Mouse (Mus musculus) liver, embryonic 11.5 days (tissue): ENCODE measurements around the gene Tex2. TPM values are rescaled to one million over a fixed set of nuclear protein-coding genes. Genes with fewer than 3 reads are reported as not detected.
A peak's percentile ranks its signal among the peaks of the same experiment; 100 is the strongest.

Experiments used
- ATAC-seq: fragments of 200-750 bp; cut with Nextera tagmentation; replicated peaks from 2 replicates; pipeline ENCODE4 v1.8.0; 2017; ENCODE audit warnings: moderate number of reproducible peaks, mild to moderate bottlenecking, moderate TSS enrichment, moderate library complexity; ENCODE audit not compliant: low FRiP score
- DNase-seq: peaks from one replicate; pipeline ENCODE4 v3.0.0-alpha.2; 2017; ENCODE audit warnings: low spot score
- H3K27ac ChIP-seq: fragments of 300-500 bp; sonication (generic); 2 replicates; pipeline ENCODE4 v1.5.1; 2014; ENCODE audit warnings: mild to moderate bottlenecking, low read depth, low read length, control low read depth
- H3K27me3 ChIP-seq: fragments of 300-500 bp; sonication (generic); replicated peaks from 2 replicates; pipeline ENCODE4 v1.6.1; 2014; ENCODE audit warnings: low read length, mixed read lengths; ENCODE audit not compliant: control insufficient read depth, insufficient read depth
- H3K36me3 ChIP-seq: fragments of 300-500 bp; sonication (generic); 2 replicates; pipeline ENCODE4 v1.6.1; 2014; ENCODE audit warnings: mild to moderate bottlenecking, low read length, moderate library complexity, mixed read lengths; ENCODE audit not compliant: control insufficient read depth, insufficient read depth
- H3K4me1 ChIP-seq: fragments of 300-500 bp; sonication (generic); replicated peaks from 2 replicates; pipeline ENCODE4 v1.6.1; 2014; ENCODE audit warnings: low read length, mixed read lengths; ENCODE audit not compliant: control insufficient read depth, insufficient read depth
- H3K4me2 ChIP-seq: fragments of 300-500 bp; sonication (generic); 2 replicates; pipeline ENCODE4 v1.6.1; 2014; ENCODE audit warnings: mild to moderate bottlenecking, control low read depth, moderate library complexity
- H3K4me3 ChIP-seq: fragments of 300-500 bp; sonication (generic); 2 replicates; pipeline ENCODE4 v1.5.1; 2014; ENCODE audit warnings: low read depth, low read length, control low read depth
- H3K9ac ChIP-seq: fragments of 300-500 bp; sonication (generic); 2 replicates; pipeline ENCODE4 v1.6.1; 2014; ENCODE audit warnings: low read depth, low read length, control low read depth
- H3K9me3 ChIP-seq: fragments of 300-500 bp; sonication (generic); 2 replicates; pipeline ENCODE4 v1.6.1; 2016; ENCODE audit warnings: low read length, inconsistent platforms, mixed read lengths; ENCODE audit not compliant: control insufficient read depth
- WGBS: fragments of 180-500 bp; shearing (Covaris S2); extraction: QIAGEN DNeasy Blood & Tissue Kit; methylation state at CpG from one replicate; pipeline ENCODE4 v1.1.7; 2014; 5-methylcytosine and 5-hydroxymethylcytosine counted together
- polyA plus RNA-seq: library from polyadenylated mRNA; unstranded; fragments of >200 nt; fragmentation: Nextera tagmentation; extraction: Ambion mirVana; gene quantifications from 2 replicates; pipeline ENCODE4 v1.2.1, GENCODE M21; 2014

Gene Tex2
- polyA plus RNA-seq, 1 experiment from 2014 or later = 13.4 TPM

- Histone ChIP-seq H3K9me3 (no peaks in the 10 kb centered on the region), H3K27ac (no peak overlapping the region), H3K36me3 (peaks cover 5% of the 10 kb centered on the region; the same call in 1 of the 2 replicates), H3K27me3 (no peaks in the 10 kb centered on the region), H3K4me2 (no peak overlapping the region), H3K4me1 (peaks cover 3% of the 10 kb centered on the region; the same call in 1 of the 2 replicates), H3K9ac (no peak overlapping the region), H3K4me3 (no peak overlapping the region)
- DNase-seq (no peak), ATAC-seq (no peak)
- 80% methylated on average over 4 of the region's 4 CpGs for WGBS
Measured at GRCm38 (mm10) chr11:106550398-106550797, 62.8 kb downstream of the Tex2 start.

GRCm38 (mm10) chr11:106546081-106546480 is 67.1 kb downstream of the Tex2 start:
- Histone ChIP-seq H3K4me1 (peaks cover 3% of the 10 kb centered on the region; the same call in 1 of the 2 replicates), H3K4me2 (no peak overlapping the region), H3K27ac (no peak overlapping the region), H3K36me3 (peaks cover 11% of the 10 kb centered on the region), H3K9ac (no peak overlapping the region), H3K4me3 (no peak overlapping the region), H3K9me3 (no peaks in the 10 kb centered on the region), H3K27me3 (no peaks in the 10 kb centered on the region)
- ATAC-seq (no peak), DNase-seq (no peak)
- 92% methylated on average over 4 of the region's 4 CpGs for WGBS

GRCm38 (mm10) chr11:106544916-106545315 is 68.3 kb downstream of the Tex2 start:
- ATAC-seq (no peak), DNase-seq (no peak)
- Histone ChIP-seq H3K4me3 (no peak overlapping the region), H3K4me2 (no peak overlapping the region), H3K36me3 (peaks cover 11% of the 10 kb centered on the region), H3K9me3 (no peaks in the 10 kb centered on the region), H3K27me3 (no peaks in the 10 kb centered on the region), H3K27ac (no peak overlapping the region), H3K4me1 (peaks cover 3% of the 10 kb centered on the region; the same call in 1 of the 2 replicates), H3K9ac (no peak overlapping the region)
- WGBS = 85% methylated on average over 9 of the region's 9 CpGs

GRCm38 (mm10) chr11:106544133-106544532 is 69.1 kb downstream of the Tex2 start:
- Histone ChIP-seq H3K4me3 (no peak overlapping the region), H3K4me1 (peaks cover 3% of the 10 kb centered on the region; the same call in 1 of the 2 replicates), H3K4me2 (no peak overlapping the region), H3K9me3 (no peaks in the 10 kb centered on the region), H3K27me3 (no peaks in the 10 kb centered on the region), H3K9ac (no peak overlapping the region), H3K36me3 (peaks cover 11% of the 10 kb centered on the region), H3K27ac (no peak overlapping the region)
- WGBS = 91% methylated on average over 11 of the region's 11 CpGs
- no peak for ATAC-seq
- no peak for DNase-seq

- WGBS = 81% methylated on average over 13 of the region's 13 CpGs
- peaks cover 3% of the 10 kb centered on the region; the same call in 1 of the 2 replicates for H3K4me1 ChIP-seq
- H3K4me3 ChIP-seq = no peak overlapping the region
- H3K36me3 ChIP-seq = peaks cover 7% of the 10 kb centered on the region
- no peak overlapping the region for H3K27ac ChIP-seq
- H3K9me3 ChIP-seq = no peaks in the 10 kb centered on the region
- H3K4me2 ChIP-seq = no peak overlapping the region
- DNase-seq (no peak), ATAC-seq (no peak)
- H3K27me3 ChIP-seq = no peaks in the 10 kb centered on the region
- H3K9ac ChIP-seq = no peak overlapping the region
Measured at GRCm38 (mm10) chr11:106543006-106543405, 70.2 kb downstream of the Tex2 start.

- Histone ChIP-seq H3K9ac (no peak overlapping the region), H3K36me3 (peaks cover 5% of the 10 kb centered on the region; the same call in 1 of the 2 replicates), H3K4me2 (no peak overlapping the region), H3K9me3 (no peaks in the 10 kb centered on the region), H3K4me3 (no peak overlapping the region), H3K4me1 (peaks cover 3% of the 10 kb centered on the region; the same call in 1 of the 2 replicates), H3K27ac (no peak overlapping the region), H3K27me3 (no peaks in the 10 kb centered on the region)
- DNase-seq (no peak), ATAC-seq (no peak)
Measured at GRCm38 (mm10) chr11:106542385-106542784, 70.8 kb downstream of the Tex2 start.

GRCm38 (mm10) chr11:106540506-106541268 is 72.5 kb downstream of the Tex2 start:
- no peak overlapping the region for H3K4me2 ChIP-seq
- 69% methylated on average over 13 of the region's 13 CpGs for WGBS
- H3K4me1 ChIP-seq = peaks cover 17% of the 10 kb centered on the region
- ATAC-seq = no peak
- H3K9ac ChIP-seq = no peak overlapping the region
- no peak for DNase-seq
- H3K27ac ChIP-seq = no peak overlapping the region
- H3K4me3 ChIP-seq = no peak overlapping the region
- peaks cover 5% of the 10 kb centered on the region; the same call in 1 of the 2 replicates for H3K36me3 ChIP-seq
- no peaks in the 10 kb centered on the region for H3K9me3 ChIP-seq
- H3K27me3 ChIP-seq = no peaks in the 10 kb centered on the region

GRCm38 (mm10) chr11:106536253-106536912 is 76.8 kb downstream of the Tex2 start:
- 43% methylated on average over 11 of the region's 11 CpGs for WGBS
- no peak overlapping the region for H3K9ac ChIP-seq
- peak overlapping the region; percentile 18; the same call in 1 of the 2 replicates for H3K4me2 ChIP-seq
- H3K9me3 ChIP-seq = no peaks in the 10 kb centered on the region
- DNase-seq (no peak), ATAC-seq (peak; percentile 65)
- no peak overlapping the region for H3K4me3 ChIP-seq
- peak overlapping the region; percentile 74 for H3K27ac ChIP-seq
- peaks cover 19% of the 10 kb centered on the region for H3K4me1 ChIP-seq
- H3K27me3 ChIP-seq = no peaks in the 10 kb centered on the region
- no peaks in the 10 kb centered on the region for H3K36me3 ChIP-seq
